Mouse (Mus musculus): ENCODE results near the gene Jmjd1c.

Gene Jmjd1c

GRCm38 (mm10) chr10:67071884-67072283 lies 24.0 kb upstream of the Jmjd1c start:
- no peak for DNase-seq (ENCODE audit: low read depth, low spot score)

GRCm38 (mm10) chr10:67072600-67072999 lies 23.3 kb upstream of the Jmjd1c start:
- DNase-seq (ENCODE audit: low read depth, low spot score), result no peak

DNA sequence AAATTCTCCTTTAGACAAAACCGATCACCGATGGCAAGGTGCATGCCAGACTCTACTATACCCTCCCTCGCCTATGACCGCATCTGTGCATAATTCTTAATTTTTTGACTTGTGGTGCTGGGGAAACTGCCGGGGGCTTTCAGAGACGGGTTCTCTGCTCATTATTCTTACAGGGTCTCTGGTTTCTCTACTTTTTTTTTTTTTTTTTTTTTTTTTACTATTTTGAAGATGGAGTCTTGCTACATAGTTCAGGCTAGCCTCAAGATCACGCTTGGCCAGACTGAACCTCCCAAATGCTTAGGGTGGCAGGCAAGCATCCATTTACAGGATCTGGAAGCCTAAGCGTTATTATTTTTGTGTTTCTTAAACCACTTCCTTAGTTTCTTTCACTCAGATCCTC lies 22.3 kb upstream of the Jmjd1c start:
- DNase-seq (ENCODE audit: low read depth, low spot score), result no peak

DNA sequence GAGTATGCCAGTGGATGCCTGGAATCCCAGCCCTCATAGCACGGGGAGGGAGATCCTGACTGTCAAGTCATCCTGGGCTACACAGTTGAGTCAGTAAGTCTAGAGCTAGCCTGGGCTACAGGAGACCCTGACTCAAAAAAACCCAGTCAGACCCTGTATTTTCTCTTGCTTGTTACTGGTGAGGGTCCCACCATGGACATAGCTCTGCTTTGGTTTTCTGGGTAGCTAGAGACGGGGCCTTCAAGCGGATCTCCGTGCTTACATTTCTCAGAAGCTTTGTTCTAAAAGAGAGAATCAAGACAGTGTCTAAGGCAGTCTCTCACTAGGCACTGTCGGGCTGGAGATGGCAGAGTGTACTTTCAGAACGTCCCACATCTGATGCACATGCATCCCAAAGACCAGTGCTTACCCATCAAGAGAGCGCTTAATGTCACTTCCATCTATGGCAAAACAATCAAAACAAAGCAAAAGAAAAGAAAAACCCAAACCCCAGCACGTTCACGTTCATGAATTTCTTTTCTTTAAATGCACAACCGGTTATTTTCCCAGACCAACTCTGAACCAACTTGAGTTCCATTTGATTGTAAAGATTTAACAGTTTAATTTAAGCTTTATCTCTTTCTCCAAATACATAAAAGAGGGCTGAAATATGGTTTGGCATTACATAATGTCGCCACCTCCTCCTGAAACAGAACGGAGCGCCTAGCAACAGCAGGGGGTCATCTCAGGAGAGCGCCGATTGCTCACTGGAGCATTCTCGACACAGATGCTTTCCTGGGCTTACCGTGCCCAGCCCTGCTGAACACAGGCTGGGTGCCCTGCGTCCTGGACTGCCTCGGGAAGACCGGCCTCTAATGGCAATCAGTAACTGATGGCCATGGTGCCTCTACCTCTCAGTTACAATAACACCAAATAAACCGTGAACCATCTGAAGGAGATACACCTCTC lies 19.7 kb upstream of the Jmjd1c start:
- no peak for DNase-seq (ENCODE audit: low read depth, low spot score)

- DNase-seq (ENCODE audit: low read depth, low spot score), result no peak
These were observed 16.9 kb upstream of the Jmjd1c start for GRCm38 (mm10) chr10:67079030-67079429.

GRCm38 (mm10) chr10:67081206-67082007 lies 14.5 kb upstream of the Jmjd1c start:
- DNase-seq (ENCODE audit: low read depth, low spot score), result no peak

- DNase-seq (ENCODE audit: low read depth, low spot score), result no peak
These were observed 13.4 kb upstream of the Jmjd1c start for GRCm38 (mm10) chr10:67082531-67082930.

DNA sequence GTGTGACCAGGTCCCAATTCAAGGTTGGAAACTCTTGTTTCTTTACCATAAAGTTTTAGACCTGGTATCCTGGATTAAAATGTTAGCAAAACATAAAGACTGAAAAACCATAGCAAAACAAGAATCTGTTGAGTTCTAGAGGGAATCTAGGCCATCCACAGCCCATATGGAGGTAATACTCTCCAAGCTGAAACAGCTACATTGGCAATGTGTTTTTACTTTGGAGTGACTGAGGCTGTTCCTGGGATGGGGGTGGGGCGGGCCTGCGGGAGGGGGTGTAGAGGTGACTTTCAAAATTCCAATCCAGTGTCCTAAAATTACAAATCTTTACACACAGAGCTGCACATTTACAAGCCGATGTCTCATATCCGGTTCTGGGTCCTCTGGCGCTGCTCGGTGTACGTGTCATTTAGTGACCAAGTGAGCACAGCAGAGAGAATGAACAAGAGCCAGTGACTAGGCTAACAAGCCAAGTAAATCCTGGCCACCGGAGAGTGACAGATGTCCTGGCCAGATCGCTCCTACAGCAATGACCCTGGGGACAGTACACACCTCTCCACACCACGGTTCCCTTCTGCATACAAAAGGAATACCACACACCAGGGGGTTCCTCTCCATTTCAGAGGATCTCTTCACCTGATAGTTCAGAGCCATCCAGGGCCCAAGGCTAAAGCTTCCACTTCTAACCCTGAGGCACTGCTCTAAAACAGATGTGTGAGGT lies 12.3 kb upstream of the Jmjd1c start:
- peak; percentile 48 for DNase-seq (ENCODE audit: low read depth, low spot score)

- DNase-seq (ENCODE audit: low read depth, low spot score), result no peak
These were observed 10.8 kb upstream of the Jmjd1c start for GRCm38 (mm10) chr10:67085124-67085523.

DNA sequence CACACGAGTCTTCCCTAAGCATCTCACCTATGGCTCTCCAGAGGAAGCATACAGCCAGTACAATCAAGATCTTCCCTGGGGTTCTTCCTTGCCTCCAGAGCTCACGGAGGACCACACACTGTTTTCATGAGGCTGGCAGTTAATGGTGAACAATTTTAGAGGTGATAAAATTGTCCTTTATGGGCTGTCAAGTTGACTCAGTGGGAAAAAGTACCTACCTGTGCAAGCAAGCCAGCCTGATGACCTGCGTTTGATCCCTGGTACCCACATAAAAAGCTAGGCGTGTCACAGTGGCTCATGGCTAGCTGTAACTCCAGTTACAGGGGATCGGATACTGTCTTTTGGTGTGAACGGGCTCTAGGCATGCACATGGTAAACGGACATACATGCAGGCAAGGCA lies 10.0 kb upstream of the Jmjd1c start:
- peak; percentile 59 for DNase-seq (ENCODE audit: low read depth, low spot score)

- DNase-seq (ENCODE audit: low read depth, low spot score), result no peak
These were observed 8.3 kb upstream of the Jmjd1c start for GRCm38 (mm10) chr10:67087447-67088226.

DNA sequence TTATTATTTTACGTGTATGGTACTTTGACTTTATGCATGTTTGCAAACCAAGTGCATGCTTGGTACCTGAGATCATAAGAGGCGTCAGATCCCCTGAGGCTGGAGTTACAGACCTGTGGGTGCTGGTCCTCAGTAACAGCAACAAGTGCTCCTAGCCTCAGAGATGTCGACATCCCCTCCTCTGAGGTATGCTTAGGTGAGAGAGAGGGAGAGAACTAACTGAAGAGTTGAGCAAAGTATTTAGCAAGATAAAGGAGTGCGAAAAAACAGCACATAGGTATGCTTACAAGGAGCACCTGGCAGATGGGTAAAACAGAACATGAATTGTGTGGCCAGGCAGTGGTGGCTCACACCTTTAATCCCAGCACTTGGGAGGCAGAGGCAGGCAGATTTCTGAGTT lies 5.3 kb upstream of the Jmjd1c start:
- no peak for DNase-seq (ENCODE audit: low read depth, low spot score)

- DNase-seq (ENCODE audit: low read depth, low spot score), result no peak
These were observed 1.0 kb upstream of the Jmjd1c start for GRCm38 (mm10) chr10:67094922-67095321.

- peak; percentile 35 for DNase-seq (ENCODE audit: low read depth, low spot score)
These were observed 904 bp downstream of the Jmjd1c start, which contains the start of gene Reep3 for GRCm38 (mm10) chr10:67096621-67097436. TSS of gene Reep3 (minus strand) at chr10:67096945.

DNA sequence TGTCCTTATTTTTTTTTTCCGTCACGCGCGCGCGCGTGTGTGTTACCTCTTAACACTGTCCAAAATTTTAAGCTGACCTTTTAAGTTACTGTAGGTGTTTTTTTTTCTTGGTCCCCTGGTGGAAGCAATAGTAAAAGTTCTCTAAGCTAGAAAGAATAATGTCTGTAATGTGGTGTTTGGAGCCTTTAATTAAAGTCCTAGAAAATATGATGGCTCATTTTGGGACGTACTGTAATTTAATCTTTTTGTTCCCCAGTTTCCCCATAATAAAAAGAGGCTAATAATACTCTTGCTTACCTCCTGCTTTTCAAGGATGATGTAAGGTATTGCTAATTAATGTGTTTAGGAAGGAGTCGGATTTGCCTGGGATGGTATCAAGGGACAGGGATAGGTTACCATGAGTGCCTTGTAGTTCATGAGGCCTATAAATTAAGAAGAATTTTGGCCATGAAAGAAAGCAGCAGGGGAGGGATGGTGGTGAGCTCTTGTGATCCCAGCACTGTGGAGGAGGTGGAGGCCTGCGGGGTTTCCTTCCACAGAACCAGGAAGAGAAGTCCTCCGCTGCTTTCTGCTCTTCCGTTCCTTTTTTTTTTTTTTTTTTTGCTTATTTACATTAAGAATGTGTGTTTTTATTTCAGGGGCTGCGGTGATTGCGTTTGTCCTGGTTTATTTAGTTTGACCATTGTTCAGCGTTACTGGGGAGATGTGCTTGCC lies 1.7 kb downstream of the Jmjd1c start:
- DNase-seq (ENCODE audit: low read depth, low spot score), result no peak

DNA sequence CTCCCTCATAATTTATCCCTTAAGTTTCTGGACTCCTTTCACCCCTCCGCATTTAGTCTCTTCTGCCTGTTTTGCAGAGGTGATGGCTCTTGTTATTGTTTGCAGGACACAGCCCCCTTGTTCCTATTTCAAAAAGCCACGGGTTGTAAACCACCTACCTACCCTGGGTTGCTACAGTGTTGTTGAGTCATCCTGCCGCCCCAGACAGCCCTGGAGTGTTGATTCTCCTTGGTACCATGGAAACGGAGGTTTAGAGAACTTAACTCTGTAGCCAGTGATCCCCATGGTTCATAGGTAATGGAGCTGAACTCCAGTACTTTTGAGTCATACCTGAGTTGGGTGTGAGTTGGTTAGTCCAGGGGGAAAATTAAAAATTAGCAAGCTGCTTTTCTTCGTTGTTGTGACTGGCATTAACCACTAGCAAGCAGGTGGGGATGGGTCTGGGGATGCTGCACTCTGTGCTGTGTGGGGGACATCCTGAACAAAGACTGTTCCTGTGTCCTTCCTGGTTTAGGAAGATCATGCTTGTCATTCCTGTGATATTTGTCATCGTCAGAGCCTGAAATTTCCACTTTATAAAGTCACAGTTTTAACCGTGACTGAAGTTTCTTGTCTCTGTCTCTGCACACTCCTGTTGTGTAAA lies 2.6 kb downstream of the Jmjd1c start:
- no peak for DNase-seq (ENCODE audit: low read depth, low spot score)

- DNase-seq (ENCODE audit: low read depth, low spot score), result no peak
These were observed 3.4 kb downstream of the Jmjd1c start for GRCm38 (mm10) chr10:67099183-67099929.

DNA sequence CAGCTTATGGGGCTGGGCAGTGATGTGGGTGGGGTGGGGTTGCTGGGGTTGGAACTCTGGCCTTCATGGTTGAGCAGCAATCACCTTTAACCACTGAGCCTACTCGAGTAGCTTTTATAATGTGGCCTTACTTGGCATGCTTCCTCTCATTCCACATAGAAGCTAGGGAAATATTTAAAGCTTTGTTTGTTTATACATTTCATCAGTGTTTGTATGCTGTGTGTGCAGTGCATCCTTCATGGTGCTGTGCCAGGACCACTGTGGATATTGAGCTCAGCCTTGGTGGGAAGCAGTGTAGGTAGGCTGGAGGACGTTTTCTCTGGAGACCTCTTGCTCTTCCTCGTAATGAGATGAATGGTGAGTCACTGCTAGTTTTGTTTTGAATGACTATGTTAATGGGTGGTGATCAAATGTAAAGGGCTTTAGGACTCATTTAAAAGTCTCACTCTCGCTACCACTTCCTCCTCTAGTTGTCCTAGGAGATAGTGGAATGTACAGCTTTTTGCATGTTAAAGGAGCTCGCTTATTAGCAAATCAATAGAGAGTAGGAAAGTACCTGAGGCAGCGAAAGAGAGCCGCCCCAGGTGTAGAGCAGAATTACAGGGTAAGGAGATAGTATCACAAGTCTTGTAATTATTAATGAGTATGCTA lies 4.2 kb downstream of the Jmjd1c start:
- DNase-seq (ENCODE audit: low read depth, low spot score), result no peak

All from forelimb bud, embryonic 11.5 days (tissue).